ENCODE assay signal across 20 mouse cellular contexts in genomic region chr14:24862171-24862570, GRCm38 (mm10).
DNase-seq lines count a peak whose midpoint lies in the region; ATAC-seq lines count a peak whose summit lies in the region.
"Had no signal": no experiment of that assay in that cellular context is flagged by ENCODE, and none has a peak within 500 bp of the region (broad histone marks: within the 10 kb centered on the region; RNA-seq: fewer than 3 reads in every experiment).

No protein-coding gene starts in this region.

- H3K9ac ChIP-seq in forebrain, embryonic 11.5 days (ENCODE audit: low read length), result no peak overlapping the region
- no peak overlapping the region for H3K9ac ChIP-seq in forebrain, embryonic 14.5 days (ENCODE audit: low read length)
- H3K9ac ChIP-seq in heart, embryonic 12.5 days, result no peak overlapping the region
- H3K9ac ChIP-seq: embryonic facial prominence, embryonic 15.5 days; forebrain, embryonic 13.5 days; hindbrain, embryonic 15.5 days had no signal

- peak; percentile 9 for DNase-seq in forebrain, embryonic 11.5 days (ENCODE audit: low spot score)
- no peak for DNase-seq in forebrain, embryonic 14.5 days (ENCODE audit: low spot score)
- peak; percentile 7 for DNase-seq in heart, postnatal 4 days
- peak; percentile 1 for DNase-seq in right cerebral cortex, postnatal 4 days
- no peak for DNase-seq in right cerebral cortex, postnatal 25 days
- DNase-seq in adrenal gland, adult 18-20 months (ENCODE audit: low spot score in 2 of 2), result no peak
- DNase-seq: adrenal gland, postnatal 14 days; cerebellum, adult 18-20 months; cerebellum, postnatal 14 days; embryo, embryonic 11 days; gastrocnemius, adult 2 months; gastrocnemius, postnatal 25 days; heart, postnatal 14 days had no signal

- no peaks in the 10 kb centered on the region for H3K27me3 ChIP-seq in forebrain, embryonic 11.5 days (ENCODE audit: control insufficient read depth, insufficient read depth, low read length)
- H3K27me3 ChIP-seq in forebrain, embryonic 14.5 days (replicated peaks; ENCODE audit: control insufficient read depth, insufficient read depth, low read length), result no peaks in the 10 kb centered on the region
- no peaks in the 10 kb centered on the region for H3K27me3 ChIP-seq in heart, embryonic 12.5 days (replicated peaks)
- H3K27me3 ChIP-seq: embryonic facial prominence, embryonic 15.5 days; forebrain, embryonic 13.5 days; hindbrain, embryonic 15.5 days had no signal

- H3K4me2 ChIP-seq in forebrain, embryonic 11.5 days (ENCODE audit: low read depth, low read length, severe bottlenecking), result no peak overlapping the region
- no peak overlapping the region for H3K4me2 ChIP-seq in forebrain, embryonic 14.5 days (ENCODE audit: low read length)
- H3K4me2 ChIP-seq in heart, embryonic 12.5 days, result no peak overlapping the region
- H3K4me2 ChIP-seq: embryonic facial prominence, embryonic 15.5 days; forebrain, embryonic 13.5 days; hindbrain, embryonic 15.5 days had no signal

- H3K27ac ChIP-seq in forebrain, embryonic 11.5 days (ENCODE audit: low read depth, low read length), result no peak overlapping the region
- H3K27ac ChIP-seq in forebrain, embryonic 14.5 days (ENCODE audit: low read depth, low read length), result no peak overlapping the region
- no peak overlapping the region for H3K27ac ChIP-seq in heart, embryonic 12.5 days (ENCODE audit: poor library complexity, severe bottlenecking)
- H3K27ac ChIP-seq: embryonic facial prominence, embryonic 15.5 days; forebrain, embryonic 13.5 days; gastrocnemius, adult 2 months; heart, adult 2 months; hindbrain, embryonic 15.5 days had no signal

- no peak overlapping the region for H3K4me3 ChIP-seq in forebrain, embryonic 11.5 days (ENCODE audit: low read depth, low read length)
- no peak overlapping the region for H3K4me3 ChIP-seq in forebrain, embryonic 14.5 days (ENCODE audit: low read depth, low read length)
- H3K4me3 ChIP-seq in heart, embryonic 12.5 days, result no peak overlapping the region
- H3K4me3 ChIP-seq: embryonic facial prominence, embryonic 15.5 days; erythroblast, embryonic 14.5 days; forebrain, embryonic 13.5 days; gastrocnemius, adult 2 months; heart, adult 2 months; hindbrain, embryonic 15.5 days had no signal

- no peaks in the 10 kb centered on the region for H3K9me3 ChIP-seq in forebrain, embryonic 11.5 days (ENCODE audit: control insufficient read depth, low read length)
- no peaks in the 10 kb centered on the region for H3K9me3 ChIP-seq in forebrain, embryonic 14.5 days (replicated peaks; ENCODE audit: control insufficient read depth, low read length)
- H3K9me3 ChIP-seq in heart, embryonic 12.5 days (replicated peaks), result no peaks in the 10 kb centered on the region
- H3K9me3 ChIP-seq: embryonic facial prominence, embryonic 15.5 days; forebrain, embryonic 13.5 days; hindbrain, embryonic 15.5 days had no signal

- no peaks in the 10 kb centered on the region for H3K36me3 ChIP-seq in forebrain, embryonic 11.5 days (ENCODE audit: control insufficient read depth, insufficient read depth, low read length)
- no peaks in the 10 kb centered on the region for H3K36me3 ChIP-seq in forebrain, embryonic 14.5 days (ENCODE audit: control insufficient read depth, insufficient read depth, low read length)
- no peaks in the 10 kb centered on the region for H3K36me3 ChIP-seq in heart, embryonic 12.5 days
- H3K36me3 ChIP-seq: embryonic facial prominence, embryonic 15.5 days; hindbrain, embryonic 15.5 days had no signal

- H3K4me1 ChIP-seq in forebrain, embryonic 11.5 days (replicated peaks; ENCODE audit: control insufficient read depth, insufficient read depth, low read length), result no peaks in the 10 kb centered on the region
- H3K4me1 ChIP-seq in forebrain, embryonic 14.5 days (ENCODE audit: control insufficient read depth, insufficient read depth, low read length), result peaks cover 2% of the 10 kb centered on the region; the same call in 1 of the 2 replicates
- H3K4me1 ChIP-seq in heart, embryonic 12.5 days (replicated peaks), result peaks cover 41% of the 10 kb centered on the region

- WGBS in forebrain, embryonic 11.5 days, result 89% methylated on average over 8 of the region's 8 CpGs
- 89% methylated on average over 8 of the region's 8 CpGs for WGBS in forebrain, embryonic 14.5 days
- 70% methylated on average over 8 of the region's 8 CpGs for WGBS in heart, embryonic 12.5 days

- ATAC-seq in forebrain, embryonic 11.5 days (replicated peaks; ENCODE audit: low FRiP score), result no peak
- ATAC-seq in forebrain, embryonic 14.5 days, result no peak
- no peak for ATAC-seq in heart, embryonic 12.5 days (ENCODE audit: insufficient number of reproducible peaks, low FRiP score)
- ATAC-seq: forebrain, embryonic 13.5 days; intestine, embryonic 16.5 days had no signal

Comparison
In these comparisons a context has a peak if more than half of its experiments do, and no peak if none do; other contexts are left out.
1. DNase-seq: peak in forebrain, embryonic 11.5 days (single experiment), heart, postnatal 4 days (single experiment) and right cerebral cortex, postnatal 4 days (single experiment); none in forebrain, embryonic 14.5 days (single experiment), right cerebral cortex, postnatal 25 days (single experiment) and adrenal gland, adult 18-20 months (0 of 2).